Mouse (Mus musculus) left cerebral cortex, adult 8-10 months (tissue): ENCODE data around the gene Scel. TPM values are rescaled to one million over a fixed set of nuclear protein-coding genes. Genes with fewer than 3 reads are reported as not detected.
A peak's percentile ranks its signal among the peaks of the same experiment; 100 is the strongest.

Source experiments
- DNase-seq, 2 experiments: peaks; one replicate each; pipeline ENCODE4 v3.0.0; 2022; ENCODE audit warnings: low spot score in 2 of 2
- total RNA-seq, 4 experiments: library from RNA; stranded (reverse); gene quantifications; 2 replicates each; pipeline ENCODE4 v1.2.4; 2022

Scel gene
- total RNA-seq, 4 experiments from 2014 or later = 1.2 to 1.5 (median 1.4) TPM

GRCm38 (mm10) chr14:103567957-103568356 is 54.8 kb downstream of the Scel start:
- no peak for DNase-seq

- DNase-seq = no peak
These were observed 55.3 kb downstream of the Scel start for GRCm38 (mm10) chr14:103568433-103568832.

- DNase-seq = peak in 1 of 2 experiments; percentile 18
These were observed 58.6 kb downstream of the Scel start for GRCm38 (mm10) chr14:103571598-103572320.

GRCm38 (mm10) chr14:103575854-103576253 is 62.7 kb downstream of the Scel start:
- DNase-seq = no peak

GRCm38 (mm10) chr14:103577011-103577410 is 63.9 kb downstream of the Scel start:
- no peak for DNase-seq

GRCm38 (mm10) chr14:103586662-103587061 is 73.5 kb downstream of the Scel start:
- no peak for DNase-seq

- DNase-seq = no peak
These were observed 74.2 kb downstream of the Scel start for GRCm38 (mm10) chr14:103587208-103587900.

GRCm38 (mm10) chr14:103589819-103590218 is 76.7 kb downstream of the Scel start:
- DNase-seq = peak in 1 of 2 experiments; percentile 12

- DNase-seq = no peak
These were observed 82.7 kb downstream of the Scel start for GRCm38 (mm10) chr14:103595870-103596269.

GRCm38 (mm10) chr14:103608063-103608462 is 94.9 kb downstream of the Scel start:
- no peak for DNase-seq

GRCm38 (mm10) chr14:103613573-103614271 is 100.6 kb downstream of the Scel start:
- DNase-seq = no peak

GRCm38 (mm10) chr14:103614272-103614587 is 101.1 kb downstream of the Scel start:
- DNase-seq = no peak

- DNase-seq = no peak
These were observed 106.6 kb downstream of the Scel start for GRCm38 (mm10) chr14:103619756-103620155.

GRCm38 (mm10) chr14:103621207-103621606 is 108.1 kb downstream of the Scel start:
- no peak for DNase-seq

- DNase-seq = no peak
These were observed 113.0 kb downstream of the Scel start for GRCm38 (mm10) chr14:103626100-103626499.

GRCm38 (mm10) chr14:103629639-103630364 is 116.7 kb downstream of the Scel start:
- no peak for DNase-seq

- peak in 1 of 2 experiments; percentile 10 for DNase-seq
These were observed 117.4 kb downstream of the Scel start for GRCm38 (mm10) chr14:103630545-103630944.

GRCm38 (mm10) chr14:103643933-103644332 is 130.8 kb downstream of the Scel start:
- no peak for DNase-seq

GRCm38 (mm10) chr14:103647981-103648380 is 134.8 kb downstream of the Scel start:
- no peak for DNase-seq

- no peak for DNase-seq
These were observed 135.6 kb downstream of the Scel start for GRCm38 (mm10) chr14:103648623-103649255.

GRCm38 (mm10) chr14:103649302-103649701 is 136.2 kb downstream of the Scel start:
- DNase-seq = no peak
